Mouse (Mus musculus) neutrophil, adult 5-6 weeks (primary cell): ENCODE data around the gene Camk2d. TPM values are rescaled to one million over a fixed set of nuclear protein-coding genes. Genes with fewer than 3 reads are reported as not detected.
A peak's percentile ranks its signal among the peaks of the same experiment; 100 is the strongest.

ENCODE experiments used
- ATAC-seq: fragments of 151-379, 151-347 bp; 2 replicates; pipeline ENCODE4 v1.8.0; 2017; ENCODE audit warnings: mild to moderate bottlenecking, moderate TSS enrichment; ENCODE audit not compliant: insufficient number of reproducible peaks, poor library complexity, low FRiP score, severe bottlenecking; ENCODE audit errors: extremely low read depth
- total RNA-seq: library from RNA; stranded (forward); fragments of 200-1000 nt; gene quantifications from 2 replicates; pipeline ENCODE4 v1.2.3, GENCODE M21; 2017

Camk2d gene
- total RNA-seq, 1 experiment from 2014 or later, result 166 TPM

- ATAC-seq, result no peak
These were observed 126.9 kb downstream of the Camk2d start for GRCm38 (mm10) chr3:126723021-126723449.

GRCm38 (mm10) chr3:126723458-126723857, 127.4 kb downstream of the Camk2d start:
- ATAC-seq, result no peak

DNA sequence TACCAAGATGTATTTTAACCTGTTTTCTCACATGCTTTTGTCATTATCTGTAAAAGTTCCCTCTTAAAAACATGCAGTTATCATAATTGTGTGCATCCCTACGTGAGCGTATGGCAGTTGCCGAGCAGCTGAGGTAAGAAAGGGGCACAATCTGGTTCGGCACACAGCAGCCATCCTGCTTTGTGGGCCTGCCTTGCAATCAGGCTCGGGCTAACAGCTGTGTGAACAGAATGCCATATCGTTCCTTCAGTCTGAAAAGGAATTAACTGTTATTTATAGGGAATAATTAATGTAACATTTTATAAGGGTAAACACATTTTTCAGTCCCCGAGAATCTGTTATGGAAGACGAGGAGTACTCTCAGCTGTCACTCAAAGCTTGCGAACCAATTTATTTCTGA, 129.5 kb downstream of the Camk2d start:
- ATAC-seq, result no peak

- no peak for ATAC-seq
These were observed 131.3 kb downstream of the Camk2d start for GRCm38 (mm10) chr3:126727387-126727786.

GRCm38 (mm10) chr3:126730411-126730810, 134.3 kb downstream of the Camk2d start:
- no peak for ATAC-seq

DNA sequence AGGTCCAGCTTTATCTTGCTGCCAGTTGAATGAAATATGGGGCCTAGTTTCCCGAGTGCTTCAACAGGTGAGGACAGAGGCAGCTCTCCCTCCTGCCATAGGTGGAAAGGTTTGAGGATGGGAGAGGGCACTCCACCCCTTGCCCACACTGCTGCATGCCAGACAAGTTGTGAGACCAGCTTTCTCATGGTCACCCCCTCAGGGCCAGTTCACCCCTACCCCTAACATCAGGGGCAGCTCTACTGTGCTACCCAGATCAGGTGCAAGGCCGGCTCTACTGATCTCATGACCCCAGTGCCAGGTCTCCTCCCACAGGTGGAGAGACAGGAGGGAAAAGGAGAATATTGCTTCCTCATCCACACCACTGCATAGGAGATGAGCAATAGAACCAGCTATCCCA, 136.2 kb downstream of the Camk2d start:
- ATAC-seq, result no peak

DNA sequence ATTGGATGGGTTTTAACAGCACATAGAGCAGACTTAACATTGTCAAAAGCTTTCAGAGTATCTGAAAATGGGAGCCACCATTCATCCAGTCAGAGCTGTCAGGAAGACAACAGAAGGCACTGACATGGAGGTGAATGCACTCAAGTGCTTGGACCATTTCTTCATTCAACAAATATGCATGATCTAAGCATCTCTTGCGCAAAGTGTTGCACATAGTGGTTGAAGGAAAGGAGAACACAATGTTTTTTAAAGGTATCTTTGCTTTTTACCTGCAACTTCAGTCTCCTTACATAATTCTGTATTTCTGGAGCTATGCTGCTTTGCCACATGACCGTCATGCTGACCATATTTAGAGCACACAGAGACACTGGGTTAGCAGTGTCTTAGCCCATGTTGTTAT, 138.4 kb downstream of the Camk2d start:
- no peak for ATAC-seq

DNA sequence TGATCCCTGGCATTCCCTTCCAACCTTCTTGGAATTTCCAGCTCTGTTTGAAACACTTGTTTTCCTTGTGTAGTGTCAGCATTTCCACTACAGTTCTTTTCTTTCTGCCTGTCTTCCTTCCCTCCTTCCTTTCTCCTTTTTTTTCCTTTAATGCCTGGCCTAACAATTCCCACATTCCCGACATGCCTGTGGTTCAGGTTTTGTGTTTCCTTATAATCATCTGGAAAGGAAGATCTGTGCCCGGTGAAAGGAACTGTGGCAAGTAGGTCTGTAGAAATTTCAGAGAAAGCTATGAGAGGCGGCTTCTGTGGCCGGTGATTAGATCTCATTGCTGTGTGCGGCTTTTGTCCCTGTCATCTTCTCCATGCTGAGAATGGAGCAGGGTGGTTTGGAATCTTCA, 139.1 kb downstream of the Camk2d start:
- ATAC-seq, result no peak

GRCm38 (mm10) chr3:126737128-126737527, 141.0 kb downstream of the Camk2d start:
- ATAC-seq, result no peak

- no peak for ATAC-seq
These were observed 144.0 kb downstream of the Camk2d start for GRCm38 (mm10) chr3:126740146-126740545.

DNA sequence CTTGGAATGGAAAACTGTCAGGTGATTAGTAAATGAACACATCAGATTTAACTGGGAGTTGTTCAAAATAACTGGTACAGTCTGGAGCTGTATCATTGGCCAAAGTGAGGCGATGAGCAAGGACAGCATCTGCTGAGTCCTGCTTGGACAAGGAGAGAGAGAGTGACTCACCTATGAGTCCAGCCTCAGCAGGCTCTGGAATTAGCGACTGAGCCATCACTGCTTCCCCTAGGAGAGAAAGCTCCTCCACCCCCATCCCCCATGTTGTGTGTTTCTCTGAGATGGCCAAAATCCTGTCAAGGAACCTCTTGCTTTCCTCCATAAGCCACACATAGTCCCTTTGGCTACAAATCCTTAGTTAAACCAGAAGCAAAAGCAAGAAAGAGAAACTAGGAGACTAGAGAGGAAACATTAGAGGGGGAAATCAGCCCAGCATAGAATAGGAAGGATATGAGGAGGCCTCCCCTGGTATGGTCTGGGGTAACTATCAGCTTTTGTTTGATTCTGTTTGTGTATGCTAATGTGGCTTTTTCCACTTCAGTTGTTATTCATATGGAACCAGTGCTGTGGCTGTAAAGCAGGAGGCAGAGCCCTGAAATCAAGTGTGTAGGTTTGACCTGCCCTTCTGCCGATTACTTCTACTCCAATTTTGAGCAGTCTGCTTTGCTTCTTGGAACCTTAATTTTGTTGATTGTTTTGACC, 148.5 kb downstream of the Camk2d start:
- no peak for ATAC-seq

- ATAC-seq, result no peak
These were observed 150.2 kb downstream of the Camk2d start for GRCm38 (mm10) chr3:126746148-126746803.

- no peak for ATAC-seq
These were observed 151.5 kb downstream of the Camk2d start for GRCm38 (mm10) chr3:126747628-126748027.

DNA sequence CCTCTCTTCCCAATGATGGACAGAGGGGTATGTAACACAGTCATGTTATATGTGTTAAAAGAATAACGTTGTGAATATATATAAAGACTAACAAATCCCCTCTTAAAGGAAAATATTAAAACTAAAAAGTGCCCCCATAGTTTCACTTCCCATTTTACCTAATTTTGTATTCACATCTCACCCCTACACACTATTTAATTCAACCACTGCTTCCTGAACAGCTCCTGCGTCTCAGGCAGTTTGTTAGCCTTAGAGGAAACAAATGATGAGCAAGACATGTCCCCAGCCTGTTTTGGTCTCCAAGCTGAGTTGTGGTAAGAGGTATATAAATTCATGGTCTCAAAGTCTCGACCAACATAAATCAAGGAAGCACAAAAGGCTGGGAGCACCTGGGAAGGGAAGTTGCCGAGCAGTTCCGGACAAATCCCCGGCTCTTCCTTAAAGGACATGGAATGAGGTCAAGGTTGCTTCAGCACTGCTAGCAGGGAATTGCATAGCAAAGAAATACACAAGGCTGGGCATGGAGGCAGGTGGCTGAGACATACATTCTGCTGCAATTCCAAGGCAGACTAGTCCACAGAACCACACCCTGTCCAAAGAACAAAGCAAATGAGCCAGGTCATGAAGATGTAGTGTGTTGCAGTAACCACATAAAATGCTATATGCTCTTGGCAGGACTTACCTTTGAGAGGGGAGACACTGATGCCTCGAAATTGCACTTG, 155.4 kb downstream of the Camk2d start:
- ATAC-seq, result peak; percentile 91

DNA sequence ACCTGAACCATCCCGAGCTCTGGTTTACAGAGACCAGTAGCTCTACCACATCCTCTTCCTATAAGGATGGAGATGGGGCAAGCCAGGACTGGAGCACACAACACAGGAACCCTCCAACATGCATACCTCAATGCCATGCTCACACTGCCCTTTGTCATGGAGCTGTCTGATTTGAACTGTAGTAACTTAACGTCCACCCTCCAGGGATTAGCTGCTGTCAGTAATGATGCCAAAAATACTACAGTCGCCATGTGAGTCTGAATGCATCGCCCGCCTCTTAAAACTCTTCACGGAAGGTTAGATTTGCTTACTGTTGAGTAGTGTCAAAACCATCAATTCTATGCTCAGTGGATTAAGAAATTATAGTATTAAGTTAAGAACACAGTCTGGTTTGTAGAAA, 156.9 kb downstream of the Camk2d start:
- ATAC-seq, result peak; percentile 23; the same call in 1 of the 2 replicates

DNA sequence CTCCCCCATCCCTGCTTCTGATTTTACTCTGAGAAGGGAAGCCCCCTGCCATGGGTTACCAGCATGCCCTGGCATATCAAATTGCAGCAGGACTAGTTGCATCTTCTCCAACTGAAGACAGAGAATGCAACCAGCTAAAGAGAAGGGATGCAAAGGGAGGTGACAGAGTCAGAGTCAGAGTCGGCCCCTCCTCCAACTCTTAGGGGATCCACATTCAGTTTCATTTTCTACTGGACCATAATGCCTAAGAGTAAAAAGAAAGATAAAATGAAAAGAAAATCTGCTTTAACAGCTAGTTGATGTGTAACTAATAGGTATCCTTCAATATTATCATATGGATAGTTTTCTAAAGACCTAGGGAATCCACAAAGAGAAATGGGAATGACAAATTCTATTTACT, 162.3 kb downstream of the Camk2d start:
- ATAC-seq, result peak; percentile 74

- ATAC-seq, result no peak
These were observed 164.5 kb downstream of the Camk2d start for GRCm38 (mm10) chr3:126760608-126761007.

DNA sequence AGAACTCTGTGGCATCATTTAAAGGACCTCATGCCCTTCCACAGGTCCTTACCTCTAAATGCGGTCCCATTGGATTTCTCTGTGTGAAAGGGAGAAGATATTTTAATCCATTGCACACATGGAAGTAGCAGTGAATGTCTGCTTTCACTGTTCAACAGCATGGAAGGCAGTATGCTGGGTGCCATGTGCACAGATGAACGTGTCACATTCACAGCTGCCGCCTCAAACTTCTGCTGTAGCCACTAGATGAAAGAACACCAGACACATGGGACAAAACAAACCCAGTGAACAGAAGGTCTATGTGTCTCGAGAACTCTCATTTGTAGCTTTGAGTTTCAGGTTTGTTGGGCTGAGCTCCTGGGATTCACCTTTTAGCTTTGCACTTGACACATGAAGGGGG, 168.6 kb downstream of the Camk2d start:
- no peak for ATAC-seq

GRCm38 (mm10) chr3:126770056-126770455, 174.0 kb downstream of the Camk2d start:
- ATAC-seq, result peak; percentile 62; the same call in 1 of the 2 replicates

- ATAC-seq, result no peak
These were observed 174.9 kb downstream of the Camk2d start for GRCm38 (mm10) chr3:126771032-126771431.
